Mouse (Mus musculus): ENCODE data around the gene Ptprd. TPM values are rescaled to one million over a fixed set of nuclear protein-coding genes. Genes with fewer than 3 reads are reported as not detected.
A peak's percentile ranks its signal among the peaks of the same experiment; 100 is the strongest.
"Not testable (repeated sequence)": the region's sequence is repeated elsewhere in the genome, so short reads cannot be mapped to it uniquely, and the experiment has no call there.

The Ptprd gene
- polyA plus RNA-seq, 1 experiment from 2014 or later: 76.0 TPM

GRCm38 (mm10) chr4:76440791-76441364 is 1770.9 kb downstream of the Ptprd start:
- Histone ChIP-seq H3K9me3 (ENCODE audit: control insufficient read depth, low read length) (no peaks in the 10 kb centered on the region), H3K4me2 (ENCODE audit: low read length) (no peak overlapping the region), H3K27ac (replicated peaks; ENCODE audit: low read depth, low read length) (no peak overlapping the region), H3K27me3 (ENCODE audit: control insufficient read depth, insufficient read depth, low read length) (no peaks in the 10 kb centered on the region), H3K4me1 (ENCODE audit: control insufficient read depth, insufficient read depth, low read length) (peaks cover 26% of the 10 kb centered on the region; the same call in 1 of the 2 replicates), H3K9ac (replicated peaks; ENCODE audit: low read length) (no peak overlapping the region), H3K4me3 (replicated peaks; ENCODE audit: low read depth, low read length) (no peak overlapping the region), H3K36me3 (ENCODE audit: control insufficient read depth, insufficient read depth, low read length) (no peaks in the 10 kb centered on the region)
- peak; percentile 60 for DNase-seq
- ATAC-seq (ENCODE audit: low FRiP score, low TSS enrichment): no peak
- 46% methylated on average over 6 of the region's 6 CpGs for WGBS

GRCm38 (mm10) chr4:76438496-76439079 is 1773.2 kb downstream of the Ptprd start:
- Histone ChIP-seq H3K27me3 (ENCODE audit: control insufficient read depth, insufficient read depth, low read length) (no peaks in the 10 kb centered on the region), H3K36me3 (ENCODE audit: control insufficient read depth, insufficient read depth, low read length) (no peaks in the 10 kb centered on the region), H3K9me3 (ENCODE audit: control insufficient read depth, low read length) (no peaks in the 10 kb centered on the region), H3K4me3 (replicated peaks; ENCODE audit: low read depth, low read length) (no peak overlapping the region), H3K4me1 (ENCODE audit: control insufficient read depth, insufficient read depth, low read length) (peaks cover 22% of the 10 kb centered on the region; the same call in 1 of the 2 replicates), H3K4me2 (ENCODE audit: low read length) (no peak overlapping the region), H3K27ac (replicated peaks; ENCODE audit: low read depth, low read length) (no peak overlapping the region), H3K9ac (replicated peaks; ENCODE audit: low read length) (no peak overlapping the region)
- 63% methylated on average over 6 of the region's 6 CpGs for WGBS
- DNase-seq (no peak), ATAC-seq (ENCODE audit: low FRiP score, low TSS enrichment) (no peak)

- WGBS: 68% methylated on average over 4 of the region's 4 CpGs
- no peak overlapping the region for H3K4me3 ChIP-seq (replicated peaks; ENCODE audit: low read depth, low read length)
- H3K4me2 ChIP-seq (ENCODE audit: low read length): no peak overlapping the region
- H3K27me3 ChIP-seq (ENCODE audit: control insufficient read depth, insufficient read depth, low read length): no peaks in the 10 kb centered on the region
- no peaks in the 10 kb centered on the region for H3K9me3 ChIP-seq (ENCODE audit: control insufficient read depth, low read length)
- peaks cover 22% of the 10 kb centered on the region; the same call in 1 of the 2 replicates for H3K4me1 ChIP-seq (ENCODE audit: control insufficient read depth, insufficient read depth, low read length)
- H3K9ac ChIP-seq (replicated peaks; ENCODE audit: low read length): no peak overlapping the region
- no peaks in the 10 kb centered on the region for H3K36me3 ChIP-seq (ENCODE audit: control insufficient read depth, insufficient read depth, low read length)
- ATAC-seq (ENCODE audit: low FRiP score, low TSS enrichment) (no peak), DNase-seq (no peak)
- no peak overlapping the region for H3K27ac ChIP-seq (replicated peaks; ENCODE audit: low read depth, low read length)
Observed at GRCm38 (mm10) chr4:76438068-76438467, 1773.7 kb downstream of the Ptprd start.

- DNase-seq (no peak), ATAC-seq (ENCODE audit: low FRiP score, low TSS enrichment) (no peak)
- no peaks in the 10 kb centered on the region for H3K9me3 ChIP-seq (ENCODE audit: control insufficient read depth, low read length)
- H3K4me1 ChIP-seq (ENCODE audit: control insufficient read depth, insufficient read depth, low read length): peaks cover 20% of the 10 kb centered on the region; the same call in 1 of the 2 replicates
- no peak overlapping the region for H3K9ac ChIP-seq (replicated peaks; ENCODE audit: low read length)
- H3K36me3 ChIP-seq (ENCODE audit: control insufficient read depth, insufficient read depth, low read length): no peaks in the 10 kb centered on the region
- H3K27ac ChIP-seq (replicated peaks; ENCODE audit: low read depth, low read length): no peak overlapping the region
- no peak overlapping the region for H3K4me2 ChIP-seq (ENCODE audit: low read length)
- no peak overlapping the region for H3K4me3 ChIP-seq (replicated peaks; ENCODE audit: low read depth, low read length)
- H3K27me3 ChIP-seq (ENCODE audit: control insufficient read depth, insufficient read depth, low read length): no peaks in the 10 kb centered on the region
- WGBS: 57% methylated on average over 5 of the region's 5 CpGs
Observed at GRCm38 (mm10) chr4:76435920-76436319, 1775.8 kb downstream of the Ptprd start.

GRCm38 (mm10) chr4:76429769-76430168 is 1782.0 kb downstream of the Ptprd start:
- ATAC-seq (ENCODE audit: low FRiP score, low TSS enrichment) (no peak), DNase-seq (no peak)
- Histone ChIP-seq H3K36me3 (ENCODE audit: control insufficient read depth, insufficient read depth, low read length) (no peaks in the 10 kb centered on the region), H3K4me2 (ENCODE audit: low read length) (no peak overlapping the region), H3K27me3 (ENCODE audit: control insufficient read depth, insufficient read depth, low read length) (no peaks in the 10 kb centered on the region), H3K4me1 (ENCODE audit: control insufficient read depth, insufficient read depth, low read length) (no peaks in the 10 kb centered on the region), H3K9me3 (ENCODE audit: control insufficient read depth, low read length) (no peaks in the 10 kb centered on the region), H3K9ac (replicated peaks; ENCODE audit: low read length) (no peak overlapping the region), H3K4me3 (replicated peaks; ENCODE audit: low read depth, low read length) (no peak overlapping the region), H3K27ac (replicated peaks; ENCODE audit: low read depth, low read length) (no peak overlapping the region)
- 77% methylated on average over 3 of the region's 3 CpGs for WGBS

GRCm38 (mm10) chr4:76427036-76427435 is 1784.7 kb downstream of the Ptprd start:
- H3K9me3 ChIP-seq (ENCODE audit: control insufficient read depth, low read length); H3K27ac ChIP-seq (replicated peaks; ENCODE audit: low read depth, low read length); ATAC-seq (ENCODE audit: low FRiP score, low TSS enrichment); H3K4me1 ChIP-seq (ENCODE audit: control insufficient read depth, insufficient read depth, low read length); H3K4me3 ChIP-seq (replicated peaks; ENCODE audit: low read depth, low read length); H3K27me3 ChIP-seq (ENCODE audit: control insufficient read depth, insufficient read depth, low read length); H3K4me2 ChIP-seq (ENCODE audit: low read length); H3K9ac ChIP-seq (replicated peaks; ENCODE audit: low read length); H3K36me3 ChIP-seq (ENCODE audit: control insufficient read depth, insufficient read depth, low read length); DNase-seq: not testable (repeated sequence)
- 88% methylated on average over 3 of the region's 3 CpGs for WGBS

- no peak for DNase-seq
- Histone ChIP-seq H3K9me3 (ENCODE audit: control insufficient read depth, low read length) (no peaks in the 10 kb centered on the region), H3K4me1 (ENCODE audit: control insufficient read depth, insufficient read depth, low read length) (no peaks in the 10 kb centered on the region), H3K4me2 (ENCODE audit: low read length) (no peak overlapping the region), H3K9ac (replicated peaks; ENCODE audit: low read length) (no peak overlapping the region), H3K36me3 (ENCODE audit: control insufficient read depth, insufficient read depth, low read length) (no peaks in the 10 kb centered on the region), H3K4me3 (replicated peaks; ENCODE audit: low read depth, low read length) (no peak overlapping the region), H3K27ac (replicated peaks; ENCODE audit: low read depth, low read length) (no peak overlapping the region), H3K27me3 (ENCODE audit: control insufficient read depth, insufficient read depth, low read length) (no peaks in the 10 kb centered on the region)
- 88% methylated on average over 2 of the region's 2 CpGs for WGBS
- no peak for ATAC-seq (ENCODE audit: low FRiP score, low TSS enrichment)
Observed at GRCm38 (mm10) chr4:76425230-76425575, 1786.6 kb downstream of the Ptprd start.

GRCm38 (mm10) chr4:76424324-76425229 is 1787.2 kb downstream of the Ptprd start:
- 79% methylated on average over 9 of the region's 9 CpGs for WGBS
- H3K4me1 ChIP-seq (ENCODE audit: control insufficient read depth, insufficient read depth, low read length): no peaks in the 10 kb centered on the region

More at GRCm38 (mm10) chr4:76424324-76425229, 1787.2 kb downstream of the Ptprd start:
- Histone ChIP-seq H3K27ac (replicated peaks; ENCODE audit: low read depth, low read length) (no peak overlapping the region), H3K27me3 (ENCODE audit: control insufficient read depth, insufficient read depth, low read length) (no peaks in the 10 kb centered on the region), H3K36me3 (ENCODE audit: control insufficient read depth, insufficient read depth, low read length) (no peaks in the 10 kb centered on the region), H3K9ac (replicated peaks; ENCODE audit: low read length) (no peak overlapping the region), H3K4me2 (ENCODE audit: low read length) (no peak overlapping the region), H3K4me3 (replicated peaks; ENCODE audit: low read depth, low read length) (no peak overlapping the region), H3K9me3 (ENCODE audit: control insufficient read depth, low read length) (no peaks in the 10 kb centered on the region)
- ATAC-seq (ENCODE audit: low FRiP score, low TSS enrichment): no peak
- no peak for DNase-seq
